Mouse (Mus musculus): ENCODE data around the gene Hspa8. TPM values are rescaled to one million over a fixed set of nuclear protein-coding genes. Genes with fewer than 3 reads are reported as not detected.

Gene Hspa8
- total RNA-seq, 4 experiments from 2014 or later, result 1,250 to 2,890 (median 1,476) TPM

DNA sequence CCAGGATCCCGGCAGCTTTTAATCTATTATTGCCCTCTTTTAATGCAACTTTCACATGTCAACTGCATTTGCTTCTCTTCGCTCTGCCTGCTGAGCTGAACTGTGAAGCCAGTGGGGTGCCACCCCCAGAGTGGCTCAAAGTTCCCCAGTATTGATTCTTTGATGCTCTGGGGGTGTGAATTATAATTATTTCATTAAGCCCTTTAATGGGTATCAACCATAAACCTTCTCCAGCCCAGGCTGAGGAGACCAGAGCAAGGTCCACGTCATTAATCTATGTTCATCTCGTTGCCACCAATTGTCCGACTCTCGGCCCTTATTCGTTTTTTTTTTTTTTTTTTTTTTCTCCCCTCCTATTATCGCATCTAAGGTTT lies 8.1 kb downstream of the Hspa8 start:
- DNase-seq, result no peak

- no peak for DNase-seq
These were observed 11.1 kb downstream of the Hspa8 start for GRCm38 (mm10) chr9:40811860-40812259.

- no peak for DNase-seq
These were observed 13.3 kb downstream of the Hspa8 start for GRCm38 (mm10) chr9:40814060-40814459.

- DNase-seq, result no peak
These were observed 16.7 kb downstream of the Hspa8 start for GRCm38 (mm10) chr9:40817325-40818028.

GRCm38 (mm10) chr9:40825601-40826000 lies 24.8 kb downstream of the Hspa8 start:
- DNase-seq, result no peak

GRCm38 (mm10) chr9:40827366-40827765 lies 26.6 kb downstream of the Hspa8 start:
- no peak for DNase-seq

GRCm38 (mm10) chr9:40834569-40834968 lies 33.8 kb downstream of the Hspa8 start:
- DNase-seq, result peak; percentile 36

DNA sequence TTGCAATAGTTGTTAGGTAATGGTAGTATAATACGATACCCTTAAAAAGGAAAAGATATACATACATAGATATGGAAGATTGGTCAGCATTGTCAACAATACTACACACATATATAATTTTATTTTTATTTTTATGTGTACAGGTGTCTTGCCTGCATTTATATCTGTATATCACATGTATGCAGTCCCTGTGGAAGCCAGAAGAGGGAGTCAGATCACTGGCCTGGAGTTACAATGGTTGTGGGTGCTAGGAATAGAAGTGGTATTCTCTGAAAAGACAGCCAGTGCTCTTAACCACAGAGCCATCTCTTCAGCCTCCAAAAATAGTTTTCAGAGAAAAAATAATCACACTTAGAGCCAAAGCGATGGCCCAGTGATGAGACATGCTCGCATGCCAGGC lies 35.9 kb downstream of the Hspa8 start:
- DNase-seq, result no peak

- no peak for DNase-seq
These were observed 38.9 kb downstream of the Hspa8 start for GRCm38 (mm10) chr9:40839662-40840061.

DNA sequence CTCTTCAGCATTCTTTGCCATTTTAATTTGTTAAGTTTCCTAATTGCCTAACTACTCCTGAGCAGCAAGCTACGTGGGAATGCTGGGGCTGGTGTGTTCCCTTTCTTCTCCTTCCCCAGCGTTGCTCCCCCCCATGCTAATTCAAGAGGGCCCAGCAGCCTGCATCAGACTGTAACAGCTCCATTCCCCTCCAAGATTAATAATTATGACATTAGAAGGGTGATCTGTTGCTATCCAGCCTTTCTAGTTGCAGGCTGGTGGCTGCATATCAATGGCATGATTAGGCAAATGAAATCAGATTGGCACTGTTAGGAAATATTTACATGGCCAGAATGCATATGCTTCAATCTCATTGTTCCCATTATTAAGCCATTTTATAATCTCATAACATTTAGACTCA lies 50.7 kb downstream of the Hspa8 start:
- DNase-seq, result no peak

- no peak for DNase-seq
These were observed 57.8 kb downstream of the Hspa8 start for GRCm38 (mm10) chr9:40858461-40859160.

- no peak for DNase-seq
These were observed 58.4 kb downstream of the Hspa8 start for GRCm38 (mm10) chr9:40859196-40859595.

Other genes starting within 250 kb of the Hspa8 start
- gene Gm21915, start 130.4 kb upstream of the Hspa8 start, total RNA-seq (2022), result not detected
- gene Clmp, start 115.0 kb upstream of the Hspa8 start, total RNA-seq (2022), result 10 to 100 TPM in 1 of 4 experiments, 1 to 10 TPM in 3; 3.5 to 10.5 (median 5.9) TPM
- not detected for gene Bsx, start 73.1 kb downstream of the Hspa8 start, total RNA-seq (2022)
- under 1 TPM in 1 of 4 experiments, not detected in 3; 0.09 TPM for gene Jhy, start 163.1 kb downstream of the Hspa8 start, total RNA-seq (2022)
- gene Crtam, start 203.6 kb downstream of the Hspa8 start, total RNA-seq (2022), result under 1 TPM in 2 of 4 experiments, not detected in 2; 0.18 to 0.19 TPM

All from adrenal gland, adult 8-10 months (tissue).